Mouse (Mus musculus) layer of hippocampus, postnatal 36 days (tissue): ENCODE data around the gene Myocd. TPM values are rescaled to one million over a fixed set of nuclear protein-coding genes. Genes with fewer than 3 reads are reported as not detected.
A peak's percentile ranks its signal among the peaks of the same experiment; 100 is the strongest.

Experiments used
- DNase-seq, 2 experiments: peaks; one replicate each; pipeline ENCODE4 v3.0.0; 2022
- total RNA-seq, 2 experiments: library from RNA; stranded (reverse); gene quantifications; 2 replicates each; pipeline ENCODE4 v1.2.3; 2021

Gene Myocd
- total RNA-seq, 2 experiments from 2014 or later, result 0.22 to 0.53 TPM

DNA sequence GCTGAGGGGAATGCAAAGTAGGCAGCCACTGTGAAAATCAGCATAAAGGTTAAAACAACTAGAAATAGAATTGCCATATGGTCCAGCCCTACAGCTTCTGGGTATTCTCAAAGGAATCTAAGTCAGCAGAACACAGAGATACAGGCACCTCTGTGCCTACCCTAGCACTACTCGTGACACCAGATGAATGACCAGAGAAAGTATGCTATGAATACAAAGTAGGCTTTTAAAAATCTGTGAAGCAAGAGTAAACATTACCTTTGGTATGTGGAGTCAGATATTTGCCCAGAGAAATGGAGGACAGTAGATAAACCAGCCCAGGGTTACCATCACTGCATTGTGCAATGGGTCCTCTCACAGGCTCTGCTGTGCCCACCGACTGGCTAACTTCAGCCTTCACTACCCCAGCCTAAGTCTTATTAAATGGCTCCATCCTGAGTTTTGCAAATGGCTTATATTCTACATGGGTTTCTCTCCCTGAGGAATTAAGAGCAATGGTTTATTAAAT is 132.6 kb downstream of the Myocd start:
- DNase-seq, result no peak

DNA sequence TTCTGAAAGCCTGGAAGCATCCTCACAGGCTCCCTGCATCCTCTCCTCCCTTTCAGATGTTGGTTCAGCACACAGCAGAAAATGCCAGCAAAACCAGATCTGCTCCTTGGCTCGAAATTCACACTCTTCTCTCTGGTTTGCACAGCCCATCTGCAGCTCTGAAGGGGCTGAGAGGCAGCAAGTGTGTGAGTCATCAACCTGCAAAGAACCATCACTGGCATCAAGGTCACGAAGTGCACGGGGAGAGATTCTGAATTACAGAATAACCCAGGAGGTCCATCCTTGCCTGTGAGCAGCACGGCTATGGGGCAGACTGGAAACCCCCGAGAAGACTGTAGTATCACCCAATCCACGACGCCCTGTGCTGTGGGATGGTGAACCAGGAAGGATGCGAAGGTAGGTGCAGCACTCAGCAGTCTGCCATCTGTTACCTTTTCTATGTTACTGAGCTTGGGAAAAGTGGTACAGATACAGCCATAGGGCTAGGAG is 134.5 kb downstream of the Myocd start:
- DNase-seq, result peak; percentile 22 to 46

DNA sequence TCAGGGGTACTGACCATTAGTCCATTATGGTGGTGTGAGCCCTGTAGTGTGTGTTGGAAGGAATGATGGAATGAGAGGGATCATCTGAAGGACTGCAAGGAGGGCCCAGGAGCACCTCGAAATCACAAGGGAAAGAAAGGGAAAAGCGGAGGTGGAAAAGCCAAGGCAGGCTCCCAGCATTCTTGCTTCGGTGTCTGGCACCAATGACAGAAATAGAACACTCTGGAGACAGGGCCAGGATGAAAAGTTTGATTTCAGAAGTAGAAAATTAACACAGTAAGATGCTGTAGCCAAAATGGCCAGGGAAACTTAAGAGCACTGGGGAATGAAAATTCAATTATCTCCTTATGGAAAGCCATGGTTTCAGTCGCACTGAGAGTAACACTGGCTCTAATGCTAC is 136.1 kb downstream of the Myocd start:
- DNase-seq, result no peak

DNA sequence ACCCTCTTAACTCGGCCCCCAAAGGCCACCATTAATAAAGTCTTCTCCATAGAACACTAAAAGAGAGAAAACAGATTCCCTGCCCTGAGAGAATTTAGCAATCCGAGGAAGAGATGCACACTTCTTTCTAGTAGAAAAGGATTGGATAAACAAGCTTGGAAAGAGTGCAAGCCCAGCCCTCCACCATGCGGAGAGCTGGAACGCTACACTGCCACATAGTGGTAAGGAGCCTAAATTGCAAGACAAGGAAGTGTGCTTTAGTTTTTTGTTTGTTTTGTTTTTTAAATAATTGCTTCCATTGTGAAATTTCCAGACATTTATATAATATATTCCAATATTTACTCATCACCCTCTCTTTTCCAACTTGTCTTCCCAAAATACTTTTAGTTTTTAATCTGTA is 140.7 kb downstream of the Myocd start:
- no peak for DNase-seq

DNA sequence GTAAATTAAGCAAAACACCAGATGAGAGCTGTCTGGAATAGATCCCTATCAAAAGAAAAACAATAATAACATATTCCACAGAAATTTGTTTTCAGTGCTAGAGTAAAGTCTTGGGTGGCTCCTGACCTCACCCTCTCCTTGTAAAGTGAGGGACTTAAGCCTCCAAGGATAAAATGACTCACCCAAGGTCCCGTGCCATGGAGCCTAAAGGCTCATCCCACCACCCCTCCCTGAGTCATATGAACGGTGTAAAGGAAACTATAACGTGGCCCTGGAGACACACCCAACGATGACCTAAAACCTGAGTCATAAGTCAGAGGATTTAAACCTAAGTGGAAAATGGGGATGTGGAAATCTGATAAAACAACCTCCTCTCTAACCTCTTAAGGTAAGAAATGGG is 141.1 kb downstream of the Myocd start:
- no peak for DNase-seq

DNA sequence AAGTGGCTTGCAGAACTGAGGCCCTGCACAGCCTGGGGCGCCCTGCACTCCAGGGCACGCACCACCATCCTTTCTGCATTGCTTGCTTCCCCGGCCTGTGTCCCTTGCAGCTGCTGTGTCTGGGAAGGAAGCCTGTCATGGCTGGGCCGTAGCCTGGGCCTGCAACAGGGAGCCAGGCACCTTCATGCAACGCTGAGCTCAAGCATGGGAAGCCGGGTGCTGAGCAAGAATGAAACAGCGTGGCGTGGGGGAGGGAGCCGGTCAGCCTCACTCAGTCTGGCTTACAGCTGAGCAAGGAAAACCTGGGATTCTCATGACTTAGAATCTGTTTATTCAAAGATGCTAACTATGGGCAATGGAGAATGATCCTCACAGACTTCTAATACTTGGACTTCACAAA is 143.2 kb downstream of the Myocd start:
- peak; percentile 40 to 47 for DNase-seq

Other genes with a start within 250 kb of the Myocd start
- gene 1700086D15Rik, start 110.1 kb downstream of the Myocd start, total RNA-seq, result 1 to 10 TPM; 2.6 to 3.5 TPM
- gene Arhgap44, start 107.0 kb downstream of the Myocd start, total RNA-seq, result 100 to 1,000 TPM; 111 to 114 TPM